Mouse (Mus musculus): ENCODE results near the gene Ccnk. TPM values are rescaled to one million over a fixed set of nuclear protein-coding genes. Genes with fewer than 3 reads are reported as not detected.

Gene Ccnk
- polyA plus RNA-seq, 1 experiment, result 29.1 TPM

GRCm38 (mm10) chr12:108249522-108249921, 70.1 kb downstream of the Ccnk start:
- H3K27me3 ChIP-seq (ENCODE audit: control insufficient read depth, insufficient read depth, insufficient read length), result no peaks in the 10 kb centered on the region
- H3K4me2 ChIP-seq (ENCODE audit: low read depth), result no peak overlapping the region
- TF ChIP-seq USF1 (IDR thresholded peaks at IDR 0.05; ENCODE audit: low read depth), result no peak
- TF ChIP-seq TCF12 (IDR thresholded peaks at IDR 0.05; ENCODE audit: insufficient read depth, poor library complexity, severe bottlenecking), result no peak
- no peak for TF ChIP-seq SRF (IDR thresholded peaks at IDR 0.05; ENCODE audit: control insufficient read depth, insufficient read length, low read depth)
- no peak for TF ChIP-seq POLR2A (IDR thresholded peaks at IDR 0.05; ENCODE audit: insufficient read length, low read depth)
- TF ChIP-seq MAX (IDR thresholded peaks at IDR 0.05; ENCODE audit: low read depth), result no peak
- no peak for TF ChIP-seq MYOG (IDR thresholded peaks at IDR 0.05; ENCODE audit: control insufficient read depth in 1 of 3, insufficient read depth in 1 of 3, insufficient read length in 2 of 3, low read depth in 2 of 3)
- no peak for TF ChIP-seq E2F4 (IDR thresholded peaks at IDR 0.05; ENCODE audit: insufficient read depth)
- TF ChIP-seq REST (IDR thresholded peaks at IDR 0.05; ENCODE audit: insufficient read depth, insufficient read length), result no peak
- no peak for TF ChIP-seq POLR2AphosphoS2 (IDR thresholded peaks at IDR 0.05; ENCODE audit: insufficient read length, low read depth)
- no peak for TF ChIP-seq CEBPB (IDR thresholded peaks at IDR 0.05; ENCODE audit: insufficient read depth, poor library complexity, severe bottlenecking)
- TF ChIP-seq TCF3 (IDR thresholded peaks at IDR 0.05; ENCODE audit: insufficient read length, low read depth), result no peak
- TF ChIP-seq MYOD1 (IDR thresholded peaks at IDR 0.05; ENCODE audit: control insufficient read depth in 1 of 3, insufficient read length in 2 of 3, low read depth in 2 of 3), result no peak
- H3K36me3 ChIP-seq (ENCODE audit: control insufficient read depth, insufficient read depth), result no peaks in the 10 kb centered on the region
- no peak overlapping the region for H3ac ChIP-seq (ENCODE audit: control insufficient read depth, insufficient read length)
- H3K4me3 ChIP-seq, result no peak overlapping the region
- H3K79me2 ChIP-seq (ENCODE audit: control insufficient read depth, insufficient read depth), result no peaks in the 10 kb centered on the region

- Histone ChIP-seq H3ac (ENCODE audit: control insufficient read depth, insufficient read length) (no peak overlapping the region), H3K79me2 (ENCODE audit: control insufficient read depth, insufficient read depth) (no peaks in the 10 kb centered on the region), H3K36me3 (ENCODE audit: control insufficient read depth, insufficient read depth) (no peaks in the 10 kb centered on the region), H3K4me2 (ENCODE audit: low read depth) (no peak overlapping the region), H3K27me3 (ENCODE audit: control insufficient read depth, insufficient read depth, insufficient read length) (no peaks in the 10 kb centered on the region), H3K4me3 (no peak overlapping the region)
- TF ChIP-seq POLR2AphosphoS2 (IDR thresholded peaks at IDR 0.05; ENCODE audit: insufficient read length, low read depth) (no peak), MYOG (IDR thresholded peaks at IDR 0.05; ENCODE audit: control insufficient read depth in 1 of 3, insufficient read depth in 1 of 3, insufficient read length in 2 of 3, low read depth in 2 of 3) (peak; percentile 27 to 94 (median 94)), E2F4 (IDR thresholded peaks at IDR 0.05; ENCODE audit: insufficient read depth) (no peak), MYOD1 (IDR thresholded peaks at IDR 0.05; ENCODE audit: control insufficient read depth in 1 of 3, insufficient read length in 2 of 3, low read depth in 2 of 3) (peak in 2 of 3 experiments; percentile 83 to 84), CEBPB (IDR thresholded peaks at IDR 0.05; ENCODE audit: insufficient read depth, poor library complexity, severe bottlenecking) (no peak), SRF (IDR thresholded peaks at IDR 0.05; ENCODE audit: control insufficient read depth, insufficient read length, low read depth) (no peak), USF1 (IDR thresholded peaks at IDR 0.05; ENCODE audit: low read depth) (no peak), TCF3 (IDR thresholded peaks at IDR 0.05; ENCODE audit: insufficient read length, low read depth) (no peak), TCF12 (IDR thresholded peaks at IDR 0.05; ENCODE audit: insufficient read depth, poor library complexity, severe bottlenecking) (no peak), POLR2A (IDR thresholded peaks at IDR 0.05; ENCODE audit: insufficient read length, low read depth) (no peak), REST (IDR thresholded peaks at IDR 0.05; ENCODE audit: insufficient read depth, insufficient read length) (no peak), MAX (IDR thresholded peaks at IDR 0.05; ENCODE audit: low read depth) (no peak)
Measured at GRCm38 (mm10) chr12:108251034-108251792, 71.8 kb downstream of the Ccnk start.

GRCm38 (mm10) chr12:108251825-108252542, 72.6 kb downstream of the Ccnk start:
- H3K4me2 ChIP-seq (ENCODE audit: low read depth), result no peak overlapping the region
- no peaks in the 10 kb centered on the region for H3K27me3 ChIP-seq (ENCODE audit: control insufficient read depth, insufficient read depth, insufficient read length)
- no peak for TF ChIP-seq POLR2AphosphoS2 (IDR thresholded peaks at IDR 0.05; ENCODE audit: insufficient read length, low read depth)
- TF ChIP-seq USF1 (IDR thresholded peaks at IDR 0.05; ENCODE audit: low read depth), result no peak
- TF ChIP-seq MAX (IDR thresholded peaks at IDR 0.05; ENCODE audit: low read depth), result no peak
- TF ChIP-seq TCF12 (IDR thresholded peaks at IDR 0.05; ENCODE audit: insufficient read depth, poor library complexity, severe bottlenecking), result no peak
- TF ChIP-seq REST (IDR thresholded peaks at IDR 0.05; ENCODE audit: insufficient read depth, insufficient read length), result no peak
- TF ChIP-seq MYOG (IDR thresholded peaks at IDR 0.05; ENCODE audit: control insufficient read depth in 1 of 3, insufficient read depth in 1 of 3, insufficient read length in 2 of 3, low read depth in 2 of 3), result no peak
- no peak for TF ChIP-seq MYOD1 (IDR thresholded peaks at IDR 0.05; ENCODE audit: control insufficient read depth in 1 of 3, insufficient read length in 2 of 3, low read depth in 2 of 3)
- TF ChIP-seq CEBPB (IDR thresholded peaks at IDR 0.05; ENCODE audit: insufficient read depth, poor library complexity, severe bottlenecking), result no peak
- TF ChIP-seq TCF3 (IDR thresholded peaks at IDR 0.05; ENCODE audit: insufficient read length, low read depth), result no peak
- no peak for TF ChIP-seq SRF (IDR thresholded peaks at IDR 0.05; ENCODE audit: control insufficient read depth, insufficient read length, low read depth)
- no peak for TF ChIP-seq POLR2A (IDR thresholded peaks at IDR 0.05; ENCODE audit: insufficient read length, low read depth)
- H3ac ChIP-seq (ENCODE audit: control insufficient read depth, insufficient read length), result no peak overlapping the region
- no peaks in the 10 kb centered on the region for H3K36me3 ChIP-seq (ENCODE audit: control insufficient read depth, insufficient read depth)
- no peak overlapping the region for H3K4me3 ChIP-seq
- H3K79me2 ChIP-seq (ENCODE audit: control insufficient read depth, insufficient read depth), result no peaks in the 10 kb centered on the region

Other genes starting within 250 kb of the Ccnk start
- not detected for gene Bcl11b, start 176.0 kb upstream of the Ccnk start, polyA plus RNA-seq (2012; fragmentation: generic; extraction: Trizol)
- gene Setd3, start 265 bp upstream of the Ccnk start, polyA plus RNA-seq (2012; fragmentation: generic; extraction: Trizol), result 54.0 TPM
- gene Ccdc85c, start 95.8 kb downstream of the Ccnk start, polyA plus RNA-seq (2012; fragmentation: generic; extraction: Trizol), result 6.6 TPM
- 13.5 TPM for gene Hhipl1, start 126.7 kb downstream of the Ccnk start, polyA plus RNA-seq (2012; fragmentation: generic; extraction: Trizol)
- gene Cyp46a1, start 154.8 kb downstream of the Ccnk start, polyA plus RNA-seq (2012; fragmentation: generic; extraction: Trizol), result 1.6 TPM
- 33.4 TPM for gene Eml1, start 191.4 kb downstream of the Ccnk start, polyA plus RNA-seq (2012; fragmentation: generic; extraction: Trizol)

Data from myocyte (in vitro differentiated cells).